Mouse (Mus musculus): ENCODE measurements around the gene Olfr462. TPM values are rescaled to one million over a fixed set of nuclear protein-coding genes. Genes with fewer than 3 reads are reported as not detected.
"Not testable (repeated sequence)": the region's sequence is repeated elsewhere in the genome, so short reads cannot be mapped to it uniquely, and the experiment has no call there.

The Olfr462 gene
- polyA plus RNA-seq, 1 experiment from 2014 or later = not detected

GRCm38 (mm10) chr11:87871766-87872165 lies 20.3 kb downstream of the Olfr462 start:
- 51% methylated on average over 8 of the region's 8 CpGs for WGBS
- Histone ChIP-seq H3K4me1 (0 out of 2 replicates have a peak, but pooled peaks cover 4% of the 10 kb centered on the region), H3K4me3 (no peak overlapping the region), H3K27ac (no peak overlapping the region), H3K36me3 (no peaks in the 10 kb centered on the region), H3K27me3 (ENCODE audit: insufficient read depth, poor library complexity, severe bottlenecking) (peaks cover 39% of the 10 kb centered on the region), H3K9me3 (no peaks in the 10 kb centered on the region)
- DNase-seq (ENCODE audit: low spot score) = no peak

- Histone ChIP-seq H3K27me3 (ENCODE audit: insufficient read depth, poor library complexity, severe bottlenecking) (peaks cover 34% of the 10 kb centered on the region), H3K27ac (no peak overlapping the region), H3K36me3 (no peaks in the 10 kb centered on the region), H3K4me3 (no peak overlapping the region), H3K4me1 (0 out of 2 replicates have a peak, but pooled peaks cover 4% of the 10 kb centered on the region), H3K9me3 (no peaks in the 10 kb centered on the region)
- no peak for DNase-seq (ENCODE audit: low spot score)
- WGBS = 71% methylated on average over 2 of the region's 2 CpGs
Observed at GRCm38 (mm10) chr11:87870096-87870495, 22.0 kb downstream of the Olfr462 start.

DNA sequence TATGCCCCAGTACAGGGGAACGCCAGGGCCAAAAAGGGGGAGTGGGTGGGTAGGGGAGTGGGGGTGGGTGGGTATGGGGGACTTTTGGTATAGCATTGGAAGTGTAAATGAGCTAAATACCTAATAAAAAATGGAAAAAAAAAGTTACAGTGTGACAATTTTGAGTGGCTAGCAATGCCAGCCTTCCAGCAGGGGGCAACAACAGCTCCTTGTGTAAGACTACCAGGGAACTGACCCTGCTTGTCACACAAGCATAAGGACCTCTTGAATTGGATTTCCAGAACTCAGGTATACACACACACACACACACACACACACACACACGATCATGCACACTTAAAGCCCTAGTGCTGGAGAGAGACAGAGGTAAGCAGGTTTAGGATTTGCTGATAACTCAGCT lies 25.2 kb downstream of the Olfr462 start:
- not testable (repeated sequence) for H3K4me1 ChIP-seq; DNase-seq (ENCODE audit: low spot score); H3K27ac ChIP-seq; H3K27me3 ChIP-seq (ENCODE audit: insufficient read depth, poor library complexity, severe bottlenecking); H3K9me3 ChIP-seq; H3K4me3 ChIP-seq
- 76% methylated on average over 1 of the region's 2 CpGs for WGBS
- peaks cover 10% of the 10 kb centered on the region for H3K36me3 ChIP-seq

DNA sequence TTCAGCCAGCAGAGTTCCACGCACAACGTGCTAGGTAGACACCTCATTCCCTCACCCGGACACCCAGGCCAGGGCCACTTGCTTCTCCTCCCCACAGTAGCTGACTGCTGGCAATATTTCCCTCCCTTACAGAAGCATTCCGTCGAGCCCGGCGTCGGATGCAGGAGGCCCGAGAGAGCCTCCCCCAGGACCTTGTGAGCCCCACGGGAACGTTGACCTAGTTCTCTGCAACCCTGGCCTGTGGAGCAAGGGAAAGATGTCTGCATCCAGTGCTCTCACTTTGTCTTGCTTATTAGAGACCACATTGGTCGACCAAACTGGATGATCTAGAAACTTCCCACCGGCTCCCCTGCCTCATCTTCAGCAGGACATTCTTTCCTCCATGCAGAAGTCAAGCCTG lies 29.3 kb downstream of the Olfr462 start:
- 84% methylated on average over 13 of the region's 13 CpGs for WGBS
- peaks cover 17% of the 10 kb centered on the region; the same call in 1 of the 2 replicates for H3K4me1 ChIP-seq
- H3K27ac ChIP-seq = no peak overlapping the region
- no peaks in the 10 kb centered on the region for H3K27me3 ChIP-seq (ENCODE audit: insufficient read depth, poor library complexity, severe bottlenecking)
- no peak overlapping the region for H3K4me3 ChIP-seq
- H3K36me3 ChIP-seq = peaks cover 15% of the 10 kb centered on the region
- H3K9me3 ChIP-seq = no peaks in the 10 kb centered on the region
- no peak for DNase-seq (ENCODE audit: low spot score)

- Histone ChIP-seq H3K27ac (no peak overlapping the region), H3K4me1 (peaks cover 17% of the 10 kb centered on the region; the same call in 1 of the 2 replicates), H3K36me3 (peaks cover 30% of the 10 kb centered on the region), H3K9me3 (no peaks in the 10 kb centered on the region), H3K4me3 (no peak overlapping the region), H3K27me3 (ENCODE audit: insufficient read depth, poor library complexity, severe bottlenecking) (no peaks in the 10 kb centered on the region)
- WGBS = 86% methylated on average over 9 of the region's 9 CpGs
- DNase-seq (ENCODE audit: low spot score) = no peak
Observed at GRCm38 (mm10) chr11:87860426-87860825, 31.6 kb downstream of the Olfr462 start.

DNA sequence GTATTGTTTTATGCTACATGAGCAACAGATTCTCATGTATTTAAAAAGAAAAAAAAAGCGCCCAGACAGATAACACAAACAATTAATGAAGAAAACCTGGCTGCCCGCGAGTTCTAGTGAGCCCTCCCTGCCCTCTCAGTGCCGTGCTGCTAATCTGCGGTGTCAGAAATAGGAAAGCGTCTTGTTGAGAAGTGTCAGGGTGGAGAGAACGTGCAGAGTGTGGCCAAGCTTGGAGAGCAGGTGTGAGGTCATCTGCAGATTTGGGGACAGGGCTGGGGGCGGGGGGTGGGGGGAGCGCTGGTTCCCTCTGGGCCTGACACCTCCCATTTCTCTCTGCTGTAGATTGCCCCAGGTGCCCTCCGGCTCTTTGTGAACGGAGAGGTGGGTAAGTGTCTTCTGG lies 32.8 kb downstream of the Olfr462 start:
- H3K4me3 ChIP-seq = no peak overlapping the region
- H3K27me3 ChIP-seq (ENCODE audit: insufficient read depth, poor library complexity, severe bottlenecking) = no peaks in the 10 kb centered on the region
- peaks cover 30% of the 10 kb centered on the region for H3K36me3 ChIP-seq
- H3K9me3 ChIP-seq = no peaks in the 10 kb centered on the region
- no peak for DNase-seq (ENCODE audit: low spot score)
- peaks cover 17% of the 10 kb centered on the region; the same call in 1 of the 2 replicates for H3K4me1 ChIP-seq
- 71% methylated on average over 11 of the region's 11 CpGs for WGBS
- no peak overlapping the region for H3K27ac ChIP-seq

GRCm38 (mm10) chr11:87854550-87854949 lies 37.5 kb downstream of the Olfr462 start:
- Histone ChIP-seq H3K36me3 (peaks cover 20% of the 10 kb centered on the region; the same call in 1 of the 2 replicates), H3K27me3 (ENCODE audit: insufficient read depth, poor library complexity, severe bottlenecking) (no peaks in the 10 kb centered on the region), H3K4me1 (peaks cover 9% of the 10 kb centered on the region), H3K9me3 (no peaks in the 10 kb centered on the region), H3K4me3 (no peak overlapping the region), H3K27ac (no peak overlapping the region)
- DNase-seq (ENCODE audit: low spot score) = no peak
- WGBS = 84% methylated on average over 7 of the region's 7 CpGs

GRCm38 (mm10) chr11:87853597-87853954 lies 38.5 kb downstream of the Olfr462 start:
- Histone ChIP-seq H3K4me1 (peaks cover 4% of the 10 kb centered on the region), H3K9me3 (no peaks in the 10 kb centered on the region), H3K4me3 (peak overlapping the region; percentile 73), H3K27me3 (ENCODE audit: insufficient read depth, poor library complexity, severe bottlenecking) (no peaks in the 10 kb centered on the region), H3K27ac (peak overlapping the region; percentile 92), H3K36me3 (peaks cover 19% of the 10 kb centered on the region; the same call in 1 of the 2 replicates)
- 44% methylated on average over 8 of the region's 8 CpGs for WGBS
- no peak for DNase-seq (ENCODE audit: low spot score)

- Histone ChIP-seq H3K4me3 (peak within 1 kb of the TSS; percentile 73), H3K36me3 (peaks cover 16% of the 10 kb centered on the region; the same call in 1 of the 2 replicates), H3K27me3 (ENCODE audit: insufficient read depth, poor library complexity, severe bottlenecking) (no peaks in the 10 kb centered on the region), H3K9me3 (no peaks in the 10 kb centered on the region), H3K4me1 (peaks cover 4% of the 10 kb centered on the region), H3K27ac (peak within 1 kb of the TSS; percentile 92)
- 6% methylated on average over 40 of the region's 40 CpGs for WGBS
- peak; percentile 97 for DNase-seq (ENCODE audit: low spot score)
Observed at GRCm38 (mm10) chr11:87852690-87853596, 39.1 kb downstream of the Olfr462 start, which contains the start of gene Mks1. Gene Mks1, plus strand, starts transcription at chr11:87853215.

DNA sequence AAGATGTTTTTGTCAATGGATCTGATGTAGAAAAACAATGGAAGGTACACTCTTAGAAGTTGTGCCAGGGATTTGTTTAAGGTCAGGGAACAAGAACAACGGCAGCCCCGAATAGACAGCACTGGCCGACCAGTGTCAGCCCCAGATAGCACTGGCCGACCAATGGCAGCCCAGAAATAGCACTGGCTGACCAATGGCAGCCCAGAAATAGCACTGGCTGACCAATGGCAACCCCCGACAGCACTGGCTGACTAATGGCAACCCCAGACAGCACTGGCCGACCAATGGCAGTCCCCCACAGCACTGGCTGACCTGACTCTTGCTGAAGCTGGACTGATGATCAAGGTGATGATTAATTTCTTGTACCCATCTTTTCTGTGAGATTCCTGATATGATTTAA lies 44.2 kb downstream of the Olfr462 start:
- no peak overlapping the region for H3K27ac ChIP-seq
- no peaks in the 10 kb centered on the region for H3K27me3 ChIP-seq (ENCODE audit: insufficient read depth, poor library complexity, severe bottlenecking)
- no peak overlapping the region for H3K4me3 ChIP-seq
- no peaks in the 10 kb centered on the region for H3K4me1 ChIP-seq
- H3K36me3 ChIP-seq = no peaks in the 10 kb centered on the region
- WGBS = 62% methylated on average over 6 of the region's 6 CpGs
- no peak for DNase-seq (ENCODE audit: low spot score)
- no peaks in the 10 kb centered on the region for H3K9me3 ChIP-seq

DNA sequence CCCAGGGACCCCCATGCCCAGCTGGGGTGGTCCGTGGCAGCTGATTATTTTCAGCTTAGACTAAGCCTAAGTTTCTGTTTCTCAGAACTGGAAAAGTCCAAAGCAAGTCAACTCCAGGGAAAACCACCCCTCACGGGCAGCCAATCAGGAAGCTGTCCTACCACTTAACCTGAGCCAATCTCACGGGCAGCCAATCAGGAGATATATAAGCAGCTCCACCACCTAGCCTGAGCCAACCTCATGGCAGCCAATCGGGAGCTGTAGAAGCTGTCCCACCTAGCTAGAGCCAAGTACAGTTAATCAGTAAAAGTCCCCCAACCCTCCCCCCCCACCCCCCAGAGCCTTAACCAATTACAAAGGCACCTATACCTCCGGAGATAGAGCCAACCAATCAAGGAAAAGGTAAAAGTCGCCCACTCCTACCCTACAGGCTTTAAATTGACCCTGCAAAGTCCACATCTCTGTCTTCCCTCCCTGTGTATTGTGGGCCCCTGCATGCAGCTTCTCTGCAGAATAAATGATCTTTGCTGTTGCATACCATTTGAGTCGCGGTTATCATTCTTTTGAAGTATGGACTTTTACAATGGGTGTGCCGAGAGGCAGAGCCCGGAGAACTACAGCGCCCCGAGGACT lies 45.0 kb downstream of the Olfr462 start:
- WGBS = 82% methylated on average over 12 of the region's 12 CpGs
- Histone ChIP-seq H3K36me3 (no peaks in the 10 kb centered on the region), H3K27me3 (ENCODE audit: insufficient read depth, poor library complexity, severe bottlenecking) (no peaks in the 10 kb centered on the region), H3K27ac (no peak overlapping the region), H3K9me3 (no peaks in the 10 kb centered on the region), H3K4me1 (no peaks in the 10 kb centered on the region), H3K4me3 (no peak overlapping the region)
- no peak for DNase-seq (ENCODE audit: low spot score)

DNA sequence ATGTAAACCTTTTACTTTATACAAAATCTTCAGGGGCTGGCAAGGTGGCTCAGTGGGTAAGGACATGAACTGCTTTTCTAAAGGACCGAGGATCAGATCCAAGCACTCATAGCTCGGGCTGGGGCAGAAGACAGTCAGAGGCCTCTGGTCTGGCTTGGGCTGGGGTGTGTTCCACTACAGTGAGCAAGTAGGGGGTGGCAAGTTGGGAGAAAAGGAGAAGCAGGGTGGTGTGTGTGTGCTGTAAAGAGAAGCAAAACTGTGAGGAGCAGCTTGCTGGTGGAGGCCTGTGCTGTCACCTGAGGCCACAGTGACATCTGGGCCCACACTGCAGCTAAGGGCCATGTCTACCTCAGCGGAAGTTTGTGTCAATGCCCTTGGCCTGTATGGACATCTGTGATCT lies 50.6 kb downstream of the Olfr462 start:
- no peaks in the 10 kb centered on the region for H3K36me3 ChIP-seq
- no peaks in the 10 kb centered on the region; the same call in 1 of the 2 replicates for H3K4me1 ChIP-seq
- H3K27me3 ChIP-seq (ENCODE audit: insufficient read depth, poor library complexity, severe bottlenecking) = no peaks in the 10 kb centered on the region
- no peak overlapping the region; the same call in 1 of the 2 replicates for H3K27ac ChIP-seq
- WGBS = 83% methylated on average over 3 of the region's 3 CpGs
- no peak overlapping the region for H3K4me3 ChIP-seq
- no peak for DNase-seq (ENCODE audit: low spot score)
- H3K9me3 ChIP-seq = no peaks in the 10 kb centered on the region

- no peak for DNase-seq (ENCODE audit: low spot score)
- Histone ChIP-seq H3K4me3 (no peak overlapping the region), H3K27me3 (ENCODE audit: insufficient read depth, poor library complexity, severe bottlenecking) (no peaks in the 10 kb centered on the region), H3K4me1 (no peaks in the 10 kb centered on the region; the same call in 1 of the 2 replicates), H3K27ac (no peak overlapping the region), H3K36me3 (no peaks in the 10 kb centered on the region), H3K9me3 (no peaks in the 10 kb centered on the region)
- WGBS = 61% methylated on average over 8 of the region's 8 CpGs
Observed at GRCm38 (mm10) chr11:87840676-87841075, 51.4 kb downstream of the Olfr462 start.
